Mouse (Mus musculus): ENCODE measurements around the gene Pcnt. TPM values are rescaled to one million over a fixed set of nuclear protein-coding genes. Genes with fewer than 3 reads are reported as not detected.

Gene Pcnt
- total RNA-seq, 4 experiments from 2014 or later = 18.4 to 27.1 (median 20.3) TPM

GRCm38 (mm10) chr10:76306738-76307137, 135.8 kb downstream of the Pcnt start:
- DNase-seq = no peak

Other genes with a start within 250 kb of the Pcnt start
- gene Prmt2, start 204.9 kb downstream of the Pcnt start, total RNA-seq (2022) = 10 to 100 TPM; 24.6 to 33.5 (median 29.3) TPM
- gene S100b, start 188.9 kb downstream of the Pcnt start, total RNA-seq (2022) = 10 to 100 TPM in 3 of 4 experiments, 1 to 10 TPM in 1; 7.3 to 35.5 (median 12.7) TPM
- gene Dip2a, start 97.5 kb downstream of the Pcnt start, total RNA-seq (2022) = 10 to 100 TPM; 23.2 to 41.3 (median 31.9) TPM
- 1 to 10 TPM in 1 of 4 experiments, not detected in 3; 3.1 TPM for gene AC141477.1, start 2.3 kb downstream of the Pcnt start, total RNA-seq (2022)
- gene 2610028H24Rik, start 6.3 kb upstream of the Pcnt start, total RNA-seq (2022) = not detected
- 10 to 100 TPM; 32.2 to 46.7 (median 40.8) TPM for gene Mcm3ap, start 26.1 kb upstream of the Pcnt start, total RNA-seq (2022)
- 1 to 10 TPM; 2.9 to 5.0 (median 3.1) TPM for gene Ybey, start 26.3 kb upstream of the Pcnt start, total RNA-seq (2022)
- 10 to 100 TPM; 44.7 to 82.5 (median 51.0) TPM for gene Lss, start 88.8 kb upstream of the Pcnt start, total RNA-seq (2022)
- gene Spatc1l, start 119.5 kb upstream of the Pcnt start, total RNA-seq (2022) = not detected
- gene Ftcd, start 132.9 kb upstream of the Pcnt start, total RNA-seq (2022) = under 1 TPM in 3 of 4 experiments, not detected in 1; 0.15 to 0.40 (median 0.32) TPM
- 10 to 100 TPM; 18.2 to 48.1 (median 25.2) TPM for gene Col6a2, start 180.8 kb upstream of the Pcnt start, total RNA-seq (2022)

Data from adrenal gland, adult 8-10 months (tissue).